Mouse (Mus musculus): ENCODE measurements around the gene Adra1b. TPM values are rescaled to one million over a fixed set of nuclear protein-coding genes. Genes with fewer than 3 reads are reported as not detected.

Gene Adra1b
- polyA plus RNA-seq, 1 experiment from 2014 or later, result 3.1 TPM

GRCm38 (mm10) chr11:43912136-43912888 is 11.3 kb upstream of the Adra1b start:
- Histone ChIP-seq H3K36me3 (ENCODE audit: control insufficient read depth, insufficient read depth, low read length) (no peaks in the 10 kb centered on the region), H3K9me3 (ENCODE audit: control insufficient read depth, low read length) (no peaks in the 10 kb centered on the region), H3K27ac (replicated peaks; ENCODE audit: low read depth, low read length) (no peak overlapping the region), H3K27me3 (ENCODE audit: control insufficient read depth, insufficient read depth, low read length) (no peaks in the 10 kb centered on the region), H3K4me1 (ENCODE audit: control insufficient read depth, insufficient read depth, low read length) (no peaks in the 10 kb centered on the region), H3K4me2 (ENCODE audit: low read length) (no peak overlapping the region), H3K4me3 (replicated peaks; ENCODE audit: low read depth, low read length) (no peak overlapping the region), H3K9ac (replicated peaks; ENCODE audit: low read length) (no peak overlapping the region)
- WGBS, result 92% methylated on average over 16 of the region's 16 CpGs
- ATAC-seq (ENCODE audit: low FRiP score, low TSS enrichment), result no peak
- no peak for DNase-seq

GRCm38 (mm10) chr11:43911646-43912045 is 10.6 kb upstream of the Adra1b start:
- WGBS, result 86% methylated on average over 6 of the region's 6 CpGs
- no peak overlapping the region for H3K9ac ChIP-seq (replicated peaks; ENCODE audit: low read length)
- ATAC-seq (ENCODE audit: low FRiP score, low TSS enrichment), result no peak
- H3K4me3 ChIP-seq (replicated peaks; ENCODE audit: low read depth, low read length), result no peak overlapping the region
- H3K9me3 ChIP-seq (ENCODE audit: control insufficient read depth, low read length), result no peaks in the 10 kb centered on the region
- H3K27ac ChIP-seq (replicated peaks; ENCODE audit: low read depth, low read length), result no peak overlapping the region
- H3K4me1 ChIP-seq (ENCODE audit: control insufficient read depth, insufficient read depth, low read length), result no peaks in the 10 kb centered on the region
- DNase-seq, result no peak
- H3K4me2 ChIP-seq (ENCODE audit: low read length), result no peak overlapping the region
- H3K36me3 ChIP-seq (ENCODE audit: control insufficient read depth, insufficient read depth, low read length), result no peaks in the 10 kb centered on the region
- no peaks in the 10 kb centered on the region for H3K27me3 ChIP-seq (ENCODE audit: control insufficient read depth, insufficient read depth, low read length)

DNA sequence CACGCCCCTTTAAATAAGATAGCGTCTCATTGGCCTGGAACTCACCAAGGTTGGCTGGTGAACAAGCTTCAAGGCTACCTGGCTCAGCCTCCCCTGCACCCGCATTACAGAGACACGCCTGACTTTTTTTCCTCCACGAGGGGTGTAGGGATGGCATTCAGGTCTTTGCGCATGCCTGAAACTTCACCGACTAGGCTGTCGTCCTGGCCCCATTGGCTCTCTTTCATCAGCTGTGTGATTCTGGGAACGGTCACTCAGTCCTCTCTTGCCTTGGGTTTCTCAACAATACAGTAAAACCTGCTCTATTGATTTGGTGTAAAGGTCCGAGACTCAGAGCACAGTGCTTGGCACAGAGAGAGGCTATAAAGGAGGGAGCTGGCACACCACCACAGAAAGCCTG is 2.3 kb upstream of the Adra1b start:
- H3K27ac ChIP-seq (replicated peaks; ENCODE audit: low read depth, low read length), result no peak overlapping the region

DNA sequence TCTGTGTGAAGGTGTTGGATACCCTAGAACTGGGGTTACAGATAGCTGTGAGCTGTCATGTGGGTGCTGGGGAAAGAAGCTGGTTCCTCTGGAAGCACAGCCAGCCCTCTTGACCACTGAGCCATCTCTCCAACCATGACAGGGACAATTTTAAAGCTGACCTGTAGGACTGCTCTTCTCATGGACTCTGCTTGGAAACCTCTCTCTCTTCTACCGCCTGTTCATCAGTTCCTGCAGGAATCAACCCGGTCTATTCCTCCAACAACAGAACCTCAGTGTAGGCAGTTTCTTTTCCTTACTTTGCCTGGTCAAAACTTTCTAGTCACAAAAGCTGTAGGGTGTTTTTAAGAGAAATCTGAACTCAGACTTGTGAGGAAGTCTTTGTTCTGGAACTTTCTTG is 1.3 kb downstream of the Adra1b start:
- WGBS, result 90% methylated on average over 2 of the region's 2 CpGs

More for the DNA sequence above, 2.3 kb upstream of the Adra1b start:
- H3K27me3 ChIP-seq (ENCODE audit: control insufficient read depth, insufficient read depth, low read length), result no peaks in the 10 kb centered on the region
- no peak overlapping the region for H3K4me2 ChIP-seq (ENCODE audit: low read length)
- no peaks in the 10 kb centered on the region for H3K4me1 ChIP-seq (ENCODE audit: control insufficient read depth, insufficient read depth, low read length)
- H3K4me3 ChIP-seq (replicated peaks; ENCODE audit: low read depth, low read length), result no peak overlapping the region
- no peaks in the 10 kb centered on the region for H3K9me3 ChIP-seq (ENCODE audit: control insufficient read depth, low read length)
- no peak for ATAC-seq (ENCODE audit: low FRiP score, low TSS enrichment)
- DNase-seq, result no peak
- 84% methylated on average over 10 of the region's 10 CpGs for WGBS
- no peaks in the 10 kb centered on the region for H3K36me3 ChIP-seq (ENCODE audit: control insufficient read depth, insufficient read depth, low read length)
- H3K9ac ChIP-seq (replicated peaks; ENCODE audit: low read length), result no peak overlapping the region

DNA sequence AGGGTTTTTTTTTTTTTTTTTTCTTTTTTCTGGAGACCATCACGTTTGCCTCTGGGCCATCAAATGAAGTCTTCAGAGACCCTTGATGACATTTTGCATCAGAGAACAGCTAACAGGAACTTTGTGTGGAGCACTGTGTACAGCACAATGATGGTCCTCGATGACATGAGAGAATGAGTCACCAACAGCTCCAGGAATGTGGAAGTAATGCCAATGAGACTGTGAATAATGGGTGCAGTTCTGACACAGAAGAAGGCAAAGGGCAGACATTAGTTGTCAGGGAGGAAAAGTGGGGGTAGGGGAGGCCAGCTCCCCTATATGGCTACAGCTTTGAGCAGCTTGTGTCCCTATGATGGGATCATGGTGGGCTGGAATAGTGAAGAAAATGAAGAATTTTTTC is 5.7 kb downstream of the Adra1b start:
- no peak for ATAC-seq (ENCODE audit: low FRiP score, low TSS enrichment)
- Histone ChIP-seq H3K36me3 (ENCODE audit: control insufficient read depth, insufficient read depth, low read length) (no peaks in the 10 kb centered on the region), H3K9me3 (ENCODE audit: control insufficient read depth, low read length) (no peaks in the 10 kb centered on the region), H3K9ac (replicated peaks; ENCODE audit: low read length) (no peak overlapping the region), H3K4me2 (ENCODE audit: low read length) (no peak overlapping the region), H3K4me3 (replicated peaks; ENCODE audit: low read depth, low read length) (no peak overlapping the region), H3K27ac (replicated peaks; ENCODE audit: low read depth, low read length) (no peak overlapping the region), H3K4me1 (ENCODE audit: control insufficient read depth, insufficient read depth, low read length) (no peaks in the 10 kb centered on the region), H3K27me3 (ENCODE audit: control insufficient read depth, insufficient read depth, low read length) (no peaks in the 10 kb centered on the region)
- no peak for DNase-seq
- 77% methylated on average over 2 of the region's 2 CpGs for WGBS

More for the DNA sequence above, 1.3 kb downstream of the Adra1b start:
- H3K4me1 ChIP-seq (ENCODE audit: control insufficient read depth, insufficient read depth, low read length), result no peaks in the 10 kb centered on the region
- DNase-seq (no peak), ATAC-seq (ENCODE audit: low FRiP score, low TSS enrichment) (no peak)
- H3K36me3 ChIP-seq (ENCODE audit: control insufficient read depth, insufficient read depth, low read length), result no peaks in the 10 kb centered on the region
- no peak overlapping the region for H3K9ac ChIP-seq (replicated peaks; ENCODE audit: low read length)
- H3K9me3 ChIP-seq (ENCODE audit: control insufficient read depth, low read length), result no peaks in the 10 kb centered on the region
- no peak overlapping the region for H3K4me2 ChIP-seq (ENCODE audit: low read length)
- H3K27me3 ChIP-seq (ENCODE audit: control insufficient read depth, insufficient read depth, low read length), result no peaks in the 10 kb centered on the region
- no peak overlapping the region for H3K27ac ChIP-seq (replicated peaks; ENCODE audit: low read depth, low read length)
- no peak overlapping the region for H3K4me3 ChIP-seq (replicated peaks; ENCODE audit: low read depth, low read length)

GRCm38 (mm10) chr11:43892546-43892945 is 8.5 kb downstream of the Adra1b start:
- WGBS, result 84% methylated on average over 4 of the region's 4 CpGs
- H3K9me3 ChIP-seq (ENCODE audit: control insufficient read depth, low read length), result no peaks in the 10 kb centered on the region
- H3K27me3 ChIP-seq (ENCODE audit: control insufficient read depth, insufficient read depth, low read length), result no peaks in the 10 kb centered on the region
- H3K4me1 ChIP-seq (ENCODE audit: control insufficient read depth, insufficient read depth, low read length), result no peaks in the 10 kb centered on the region
- DNase-seq, result no peak
- ATAC-seq (ENCODE audit: low FRiP score, low TSS enrichment), result no peak
- no peaks in the 10 kb centered on the region for H3K36me3 ChIP-seq (ENCODE audit: control insufficient read depth, insufficient read depth, low read length)
- H3K27ac ChIP-seq (replicated peaks; ENCODE audit: low read depth, low read length), result no peak overlapping the region
- H3K4me2 ChIP-seq (ENCODE audit: low read length), result no peak overlapping the region
- H3K9ac ChIP-seq (replicated peaks; ENCODE audit: low read length), result no peak overlapping the region
- H3K4me3 ChIP-seq (replicated peaks; ENCODE audit: low read depth, low read length), result no peak overlapping the region

GRCm38 (mm10) chr11:43891457-43891856 is 9.6 kb downstream of the Adra1b start:
- no peak overlapping the region for H3K4me2 ChIP-seq (ENCODE audit: low read length)
- no peak overlapping the region for H3K9ac ChIP-seq (replicated peaks; ENCODE audit: low read length)
- H3K9me3 ChIP-seq (ENCODE audit: control insufficient read depth, low read length), result no peaks in the 10 kb centered on the region
- DNase-seq (no peak), ATAC-seq (ENCODE audit: low FRiP score, low TSS enrichment) (no peak)
- no peak overlapping the region for H3K27ac ChIP-seq (replicated peaks; ENCODE audit: low read depth, low read length)
- H3K27me3 ChIP-seq (ENCODE audit: control insufficient read depth, insufficient read depth, low read length), result no peaks in the 10 kb centered on the region
- WGBS, result 90% methylated on average over 3 of the region's 3 CpGs
- no peaks in the 10 kb centered on the region for H3K4me1 ChIP-seq (ENCODE audit: control insufficient read depth, insufficient read depth, low read length)
- no peak overlapping the region for H3K4me3 ChIP-seq (replicated peaks; ENCODE audit: low read depth, low read length)
- H3K36me3 ChIP-seq (ENCODE audit: control insufficient read depth, insufficient read depth, low read length), result no peaks in the 10 kb centered on the region

DNA sequence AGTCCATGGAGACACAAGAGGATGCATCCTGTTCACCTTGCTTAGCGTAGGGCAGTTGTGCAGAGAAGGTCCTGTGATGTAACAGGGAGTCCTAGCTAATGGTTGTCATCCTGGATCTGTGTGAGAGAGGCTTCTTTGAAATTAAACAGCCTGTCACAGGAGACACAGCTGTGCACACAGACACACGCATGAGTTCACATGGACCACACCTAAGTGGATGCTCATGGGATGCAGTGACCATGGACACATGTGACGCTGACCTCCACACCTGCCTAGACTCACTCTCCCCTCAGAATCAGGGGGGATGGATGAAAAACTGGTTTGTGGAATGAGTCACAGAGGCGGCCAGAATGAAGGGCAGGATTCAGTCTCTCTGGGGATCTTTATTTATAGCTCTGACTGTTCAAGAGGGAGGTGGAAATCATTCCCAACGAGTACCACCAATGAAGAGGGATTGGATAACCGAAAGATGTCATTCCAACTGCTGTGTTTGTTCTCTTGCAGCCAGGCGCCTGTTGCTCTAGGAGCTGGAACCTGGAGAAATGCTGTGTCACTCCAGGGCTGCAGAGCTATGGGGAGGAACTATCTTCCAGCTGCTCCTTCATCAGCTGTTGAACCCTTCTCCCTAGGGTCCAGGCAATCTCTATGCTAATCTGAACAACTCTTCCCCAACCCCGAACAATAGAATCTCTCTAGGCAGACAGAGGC is 11.6 kb downstream of the Adra1b start:
- Histone ChIP-seq H3K9me3 (ENCODE audit: control insufficient read depth, low read length) (no peaks in the 10 kb centered on the region), H3K36me3 (ENCODE audit: control insufficient read depth, insufficient read depth, low read length) (no peaks in the 10 kb centered on the region), H3K4me3 (replicated peaks; ENCODE audit: low read depth, low read length) (no peak overlapping the region), H3K9ac (replicated peaks; ENCODE audit: low read length) (no peak overlapping the region), H3K27me3 (ENCODE audit: control insufficient read depth, insufficient read depth, low read length) (no peaks in the 10 kb centered on the region), H3K4me1 (ENCODE audit: control insufficient read depth, insufficient read depth, low read length) (no peaks in the 10 kb centered on the region), H3K27ac (replicated peaks; ENCODE audit: low read depth, low read length) (no peak overlapping the region), H3K4me2 (ENCODE audit: low read length) (no peak overlapping the region)
- ATAC-seq (ENCODE audit: low FRiP score, low TSS enrichment) (peak; percentile 20; the same call in 1 of the 2 replicates), DNase-seq (peak; percentile 6)
- 73% methylated on average over 8 of the region's 8 CpGs for WGBS

DNA sequence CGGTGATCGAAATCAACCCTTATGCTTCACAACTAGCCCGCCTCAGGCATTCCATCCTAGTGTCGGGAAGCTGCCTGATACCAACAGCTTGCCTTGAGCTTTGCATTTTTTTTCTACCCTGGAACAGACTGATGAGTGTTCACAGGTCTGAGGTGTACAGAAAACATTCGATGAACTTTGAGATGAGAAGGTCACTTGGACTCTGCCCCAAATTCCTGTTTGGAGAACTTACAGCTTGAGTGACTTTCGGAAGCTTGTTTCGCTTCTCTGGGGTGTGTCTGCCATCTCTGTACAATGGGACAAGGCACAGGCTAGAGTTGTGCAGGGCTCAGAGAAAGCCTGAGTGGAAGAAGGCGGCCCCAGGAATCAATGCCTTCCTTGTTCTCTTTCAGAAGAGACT is 12.3 kb downstream of the Adra1b start:
- no peaks in the 10 kb centered on the region for H3K27me3 ChIP-seq (ENCODE audit: control insufficient read depth, insufficient read depth, low read length)
- 88% methylated on average over 8 of the region's 8 CpGs for WGBS

More for the DNA sequence above, 12.3 kb downstream of the Adra1b start:
- no peak for DNase-seq
- Histone ChIP-seq H3K9me3 (ENCODE audit: control insufficient read depth, low read length) (no peaks in the 10 kb centered on the region), H3K36me3 (ENCODE audit: control insufficient read depth, insufficient read depth, low read length) (no peaks in the 10 kb centered on the region), H3K27ac (replicated peaks; ENCODE audit: low read depth, low read length) (no peak overlapping the region), H3K4me3 (replicated peaks; ENCODE audit: low read depth, low read length) (no peak overlapping the region), H3K4me2 (ENCODE audit: low read length) (no peak overlapping the region), H3K9ac (replicated peaks; ENCODE audit: low read length) (no peak overlapping the region), H3K4me1 (ENCODE audit: control insufficient read depth, insufficient read depth, low read length) (no peaks in the 10 kb centered on the region)
- ATAC-seq (ENCODE audit: low FRiP score, low TSS enrichment), result no peak

Data from midbrain, embryonic 14.5 days (tissue).